Mouse (Mus musculus) layer of hippocampus, postnatal 25 days (tissue): Measurements from ENCODE around the gene Greb1. TPM values are rescaled to one million over a fixed set of nuclear protein-coding genes. Genes with fewer than 3 reads are reported as not detected.
A peak's percentile ranks its signal among the peaks of the same experiment; 100 is the strongest.

ENCODE experiments used
- DNase-seq, 2 experiments: peaks; one replicate each; pipeline ENCODE4 v3.0.0; 2022; ENCODE audit warnings: mixed read lengths in 2 of 2, low spot score in 1 of 2; ENCODE audit errors: extremely low spot score in 1 of 2
- total RNA-seq, 2 experiments: library from RNA; stranded (reverse); gene quantifications; 2 replicates each; pipeline ENCODE4 v1.2.3; 2021

Gene Greb1
- total RNA-seq, 2 experiments from 2014 or later: 0.85 to 0.91 TPM

- DNase-seq: peak; percentile 78 to 80
Measured at GRCm38 (mm10) chr12:16810525-16811431, 10.1 kb upstream of the Greb1 start, which contains the start of gene E2f6. TSS of gene E2f6 (plus strand) at chr12:16810963.

GRCm38 (mm10) chr12:16808045-16808444 is 7.4 kb upstream of the Greb1 start:
- peak in 1 of 2 experiments; percentile 31 for DNase-seq

- peak; percentile 60 to 90 for DNase-seq
Measured at GRCm38 (mm10) chr12:16805511-16805910, 4.8 kb upstream of the Greb1 start.

- DNase-seq: no peak
Measured at GRCm38 (mm10) chr12:16803956-16804430, 3.3 kb upstream of the Greb1 start.

- no peak for DNase-seq
Measured at GRCm38 (mm10) chr12:16803237-16803955, 2.7 kb upstream of the Greb1 start.

- no peak for DNase-seq
Measured at GRCm38 (mm10) chr12:16800959-16801315, 251 bp upstream of the Greb1 start.

GRCm38 (mm10) chr12:16799928-16800258 is 793 bp downstream of the Greb1 start:
- DNase-seq: no peak

GRCm38 (mm10) chr12:16798894-16799293 is 1.8 kb downstream of the Greb1 start:
- no peak for DNase-seq

- no peak for DNase-seq
Measured at GRCm38 (mm10) chr12:16795781-16796180, 4.9 kb downstream of the Greb1 start.

- no peak for DNase-seq
Measured at GRCm38 (mm10) chr12:16793371-16793770, 7.3 kb downstream of the Greb1 start.

GRCm38 (mm10) chr12:16790456-16790855 is 10.2 kb downstream of the Greb1 start:
- no peak for DNase-seq

GRCm38 (mm10) chr12:16789756-16790155 is 10.9 kb downstream of the Greb1 start:
- DNase-seq: no peak

GRCm38 (mm10) chr12:16789199-16789598 is 11.5 kb downstream of the Greb1 start:
- DNase-seq: no peak

- DNase-seq: no peak
Measured at GRCm38 (mm10) chr12:16788600-16788999, 12.1 kb downstream of the Greb1 start.

GRCm38 (mm10) chr12:16781034-16781746 is 19.5 kb downstream of the Greb1 start:
- no peak for DNase-seq

- DNase-seq: no peak
Measured at GRCm38 (mm10) chr12:16780320-16780719, 20.4 kb downstream of the Greb1 start.

- no peak for DNase-seq
Measured at GRCm38 (mm10) chr12:16779165-16779564, 21.5 kb downstream of the Greb1 start.

GRCm38 (mm10) chr12:16778523-16778922 is 22.2 kb downstream of the Greb1 start:
- no peak for DNase-seq

- no peak for DNase-seq
Measured at GRCm38 (mm10) chr12:16775351-16775750, 25.3 kb downstream of the Greb1 start.

- DNase-seq: no peak
Measured at GRCm38 (mm10) chr12:16774605-16775004, 26.1 kb downstream of the Greb1 start.
